Mouse (Mus musculus) cerebellum, adult 11-12 months (tissue): Measurements from ENCODE around the gene Mga.

Experiments used
- DNase-seq: peaks from one replicate; pipeline ENCODE4 v3.0.0; 2022

Gene Mga

DNA sequence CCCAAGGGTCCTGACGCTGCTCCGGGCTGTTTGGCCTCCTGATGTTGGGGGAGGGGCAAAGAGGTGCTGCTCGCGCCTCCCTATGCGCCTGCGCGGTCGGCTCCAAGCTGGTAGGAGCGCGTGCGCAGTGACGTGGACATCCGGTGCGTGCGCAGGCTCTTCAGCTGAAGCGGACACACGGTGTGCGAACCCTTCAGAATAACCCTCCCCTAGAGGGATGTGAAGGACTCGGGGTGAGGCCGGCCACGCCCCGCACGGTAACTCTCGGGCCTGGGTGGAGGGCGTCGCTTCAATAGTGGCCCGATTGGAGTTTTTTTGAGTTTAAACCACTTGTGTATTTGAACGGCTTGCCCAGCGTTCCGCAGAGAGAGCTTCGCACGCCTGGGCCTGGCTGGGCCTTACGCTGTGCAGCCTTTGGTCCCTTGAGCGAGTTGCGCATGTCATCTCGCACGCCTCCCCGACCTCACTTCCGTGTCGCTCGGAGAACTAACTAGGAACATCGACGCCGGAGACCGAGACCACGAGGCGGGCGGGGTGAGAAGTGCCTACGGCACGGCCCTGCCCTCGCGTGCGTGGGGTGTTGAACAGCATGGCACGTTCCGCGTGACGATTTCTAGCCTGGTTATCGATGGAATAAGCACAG lies at the start of gene Mga:
TSS of gene Mga (plus strand) at position 139 of the 643 bp plus-strand sequence.
- peak; percentile 86 for DNase-seq

DNA sequence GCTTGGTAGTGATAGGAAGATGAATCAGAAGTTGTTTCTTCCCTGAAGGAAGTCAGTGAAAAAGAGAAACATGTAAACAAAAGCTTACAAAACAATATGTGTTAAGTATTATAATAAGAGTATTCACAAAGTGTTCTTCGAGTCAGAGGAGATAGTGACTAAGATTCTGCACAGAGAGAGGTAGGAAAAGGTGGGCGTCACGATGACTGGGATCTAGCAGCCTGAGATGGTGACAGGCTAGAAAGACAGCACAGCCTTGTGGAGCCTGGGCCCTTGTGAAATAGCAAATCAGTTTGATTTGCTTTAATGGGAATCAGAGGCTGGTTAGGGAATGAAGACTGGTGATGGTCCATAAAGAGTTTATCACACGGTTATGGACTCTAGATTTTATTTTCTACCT lies 43.2 kb upstream of the Mga start:
- DNase-seq = no peak

DNA sequence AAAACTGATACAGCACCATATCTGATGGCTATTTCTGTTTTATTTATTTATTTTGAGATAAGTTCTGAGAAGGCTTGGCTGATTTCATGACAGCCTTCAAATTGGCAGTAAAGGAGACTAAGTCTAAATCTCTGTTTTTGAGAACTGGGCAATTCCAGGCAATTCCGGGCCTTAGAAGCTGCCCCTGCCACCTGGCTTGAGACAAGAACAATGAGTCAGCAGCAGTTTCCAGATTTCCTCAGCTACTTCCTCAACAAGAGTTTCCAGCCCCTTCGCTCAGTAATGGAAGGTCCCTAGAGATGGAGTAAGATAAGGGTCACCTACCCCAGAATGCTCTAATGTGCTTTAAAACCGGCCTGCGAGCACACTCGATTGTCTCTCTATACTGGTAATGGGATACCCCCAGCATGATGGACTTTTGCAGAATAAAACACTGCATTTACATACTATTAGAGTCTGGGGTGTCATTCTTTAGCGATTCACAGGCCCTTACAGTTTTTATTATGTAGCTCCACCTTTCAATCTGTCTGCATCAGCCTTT lies 41.6 kb upstream of the Mga start:
- no peak for DNase-seq

DNA sequence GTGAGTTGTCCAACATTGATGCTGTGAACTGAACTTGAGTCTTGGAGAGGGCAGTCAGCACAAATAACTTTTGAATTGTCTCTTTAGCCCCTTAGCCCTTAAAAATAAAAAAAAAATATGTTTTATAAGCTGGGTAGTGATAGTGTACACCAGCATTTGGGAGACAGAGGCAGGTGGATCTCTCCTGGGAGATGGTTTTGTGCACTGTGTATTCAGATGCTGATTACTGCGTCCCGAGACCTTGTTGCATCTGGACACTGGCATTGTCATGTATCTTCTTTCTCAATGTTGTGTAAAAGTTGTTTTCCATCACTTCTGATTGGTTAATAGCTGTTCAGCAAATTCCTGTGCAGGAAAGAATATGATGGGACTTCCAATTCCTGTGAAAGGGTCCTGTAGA lies 39.7 kb upstream of the Mga start:
- DNase-seq = no peak

DNA sequence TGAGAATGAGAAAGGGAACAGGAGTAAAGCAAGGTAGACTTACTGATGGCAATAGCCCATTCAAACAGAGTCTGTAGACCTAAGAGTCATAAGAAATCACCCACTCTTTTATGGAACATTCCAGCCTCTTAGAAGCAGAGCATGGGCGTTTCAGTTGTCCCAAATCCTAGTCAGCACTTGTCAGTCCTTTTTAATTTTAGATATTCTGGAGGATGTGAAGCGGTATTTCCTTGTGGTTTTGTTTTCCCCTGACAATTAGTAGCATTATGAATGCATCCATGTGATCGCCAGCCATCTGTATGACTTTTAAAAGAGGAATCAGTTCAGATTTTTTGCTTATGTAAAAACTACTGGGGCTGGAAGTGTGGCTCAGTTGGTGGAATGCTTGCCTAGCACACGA lies 32.5 kb upstream of the Mga start:
- DNase-seq = no peak

DNA sequence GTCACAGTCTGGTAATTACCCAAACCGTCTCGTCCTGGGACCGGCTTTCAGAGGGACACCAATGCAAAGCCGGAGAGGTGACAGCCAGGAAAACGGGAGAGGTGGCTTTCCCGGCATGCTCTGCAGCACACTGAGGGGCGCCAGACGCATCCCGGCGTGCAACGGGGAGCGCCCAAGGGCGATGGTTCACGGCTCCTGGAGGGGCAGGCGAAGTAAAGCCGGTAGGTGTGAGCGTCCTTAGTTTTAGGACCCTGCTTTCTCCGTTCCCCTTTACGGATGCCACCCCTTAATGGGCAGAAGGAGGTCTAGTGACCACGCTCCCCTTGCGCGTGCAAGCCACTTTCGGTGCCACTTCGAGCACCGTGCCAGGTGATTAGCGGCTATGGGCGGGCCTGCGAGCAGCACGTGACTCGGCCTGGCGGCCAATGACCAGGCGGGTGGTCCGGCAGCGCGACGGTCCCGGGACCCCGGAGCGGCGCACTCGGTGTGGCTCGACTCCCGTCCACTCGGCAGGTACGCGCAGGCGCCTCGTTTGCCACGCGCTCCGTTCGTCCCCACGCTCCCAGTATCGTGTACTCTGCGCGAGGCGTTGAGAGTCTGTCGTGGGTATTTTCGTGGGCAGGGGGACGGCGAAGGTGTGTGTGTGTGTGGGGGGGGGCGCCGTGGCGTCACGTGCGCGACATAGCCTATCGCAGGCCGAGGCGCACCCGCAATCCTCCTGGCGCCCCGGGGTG lies 24.5 kb upstream of the Mga start:
- peak; percentile 87 for DNase-seq

DNA sequence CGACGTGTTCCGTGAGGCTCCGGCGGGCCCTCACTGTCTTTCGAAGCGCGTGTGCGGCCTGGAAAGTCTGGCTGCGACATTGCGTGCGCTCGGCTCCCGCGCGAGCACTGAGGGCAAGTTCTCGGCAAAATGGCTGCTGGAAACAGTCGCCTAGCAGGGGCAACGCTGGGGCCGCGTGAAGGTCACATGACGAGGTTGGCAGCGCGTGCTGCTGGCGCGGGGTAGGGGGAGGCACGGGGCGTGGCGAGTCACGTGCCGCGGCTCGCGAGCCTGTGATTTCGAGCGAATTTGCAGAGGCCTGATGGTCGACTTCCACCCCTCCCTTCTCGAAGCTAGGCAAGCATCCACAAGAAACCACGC lies 23.9 kb upstream of the Mga start:
- peak; percentile 93 for DNase-seq

DNA sequence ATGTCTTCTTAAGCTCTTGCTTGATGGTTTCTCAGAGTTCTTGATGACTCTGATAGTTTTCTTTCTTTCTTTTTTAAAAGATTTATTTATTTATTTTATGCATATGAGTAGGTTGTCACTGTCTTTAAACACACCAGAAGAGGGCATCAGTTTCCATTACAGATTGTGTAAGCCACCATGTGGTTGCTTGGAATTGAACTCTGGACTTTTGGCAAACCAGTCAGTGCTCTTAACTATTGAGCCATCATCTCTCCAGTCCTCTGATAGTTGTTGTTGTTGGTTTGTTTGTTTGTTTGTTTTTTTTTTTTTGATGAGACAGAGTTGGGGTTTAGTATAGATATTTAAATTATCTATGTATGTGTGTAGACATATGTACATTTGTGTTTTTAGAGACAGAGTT lies 21.0 kb upstream of the Mga start:
- DNase-seq = no peak

DNA sequence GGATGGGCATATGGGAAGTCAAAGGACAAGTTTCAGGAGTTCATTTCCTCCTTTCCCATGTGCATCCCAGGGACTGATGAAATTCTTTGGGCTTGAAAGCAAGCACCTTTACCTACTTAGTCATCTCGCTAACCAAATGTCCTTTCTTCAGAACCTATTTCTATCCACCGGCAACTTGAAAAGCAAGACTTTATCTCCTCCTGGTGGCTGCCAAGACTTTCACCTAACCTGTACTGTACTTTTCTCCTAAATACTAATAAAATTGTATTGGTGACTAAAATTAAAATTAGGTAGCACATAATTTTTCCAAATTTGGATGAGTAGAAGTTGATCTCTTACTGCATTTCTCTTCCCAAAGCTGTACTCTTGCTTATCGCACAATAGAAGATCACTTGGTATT lies 9.8 kb upstream of the Mga start:
- no peak for DNase-seq

DNA sequence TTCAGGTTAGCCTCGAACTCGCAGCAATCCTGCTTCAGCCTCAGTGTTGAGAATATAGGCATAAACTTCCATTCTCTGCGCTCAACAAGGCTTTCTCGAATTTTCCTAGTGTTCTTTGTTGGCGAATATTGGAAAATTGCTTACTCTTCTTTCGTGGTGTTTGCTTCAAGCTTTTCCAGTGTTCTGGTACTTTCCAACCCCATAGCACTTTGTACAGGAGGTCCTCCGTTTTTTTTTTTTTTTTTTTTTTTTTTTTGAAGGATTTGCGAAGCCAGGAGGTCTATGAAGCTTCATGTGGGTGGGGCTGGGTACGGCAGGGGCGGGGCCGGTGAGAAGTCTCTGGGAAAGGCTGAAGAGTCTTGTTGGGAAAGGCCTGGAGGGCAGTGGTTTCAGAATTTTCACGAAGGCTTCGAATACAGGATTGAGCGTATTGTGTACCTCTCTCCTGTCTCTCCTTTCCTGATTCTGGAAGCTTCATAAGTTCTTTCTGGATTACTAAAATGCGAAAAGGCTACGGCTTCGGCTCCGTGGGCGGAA lies 407 bp upstream of the Mga start:
- DNase-seq = no peak

DNA sequence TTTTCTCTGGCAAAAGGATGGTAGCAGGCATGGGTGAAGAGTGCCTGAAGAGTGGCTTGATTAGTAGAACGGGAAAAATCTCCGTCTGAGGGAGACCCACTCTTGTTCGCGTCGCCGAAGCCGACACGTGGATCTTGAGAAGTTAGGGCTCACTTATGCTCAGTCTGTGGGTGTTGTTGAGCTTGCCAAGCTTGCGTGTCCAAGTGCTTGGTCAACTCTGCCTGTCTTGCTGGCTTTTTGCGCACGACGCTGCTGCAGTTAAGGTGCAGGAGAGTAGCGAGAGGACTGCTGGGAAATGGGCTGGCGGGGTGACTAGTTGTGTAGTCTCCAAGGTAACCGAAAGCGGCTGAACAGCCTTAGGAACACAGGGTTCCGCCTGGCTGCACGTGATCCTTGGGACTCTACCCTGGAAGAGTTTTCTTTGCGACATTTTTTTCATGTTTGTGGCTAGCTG lies 1.1 kb downstream of the Mga start:
- peak; percentile 42 for DNase-seq

DNA sequence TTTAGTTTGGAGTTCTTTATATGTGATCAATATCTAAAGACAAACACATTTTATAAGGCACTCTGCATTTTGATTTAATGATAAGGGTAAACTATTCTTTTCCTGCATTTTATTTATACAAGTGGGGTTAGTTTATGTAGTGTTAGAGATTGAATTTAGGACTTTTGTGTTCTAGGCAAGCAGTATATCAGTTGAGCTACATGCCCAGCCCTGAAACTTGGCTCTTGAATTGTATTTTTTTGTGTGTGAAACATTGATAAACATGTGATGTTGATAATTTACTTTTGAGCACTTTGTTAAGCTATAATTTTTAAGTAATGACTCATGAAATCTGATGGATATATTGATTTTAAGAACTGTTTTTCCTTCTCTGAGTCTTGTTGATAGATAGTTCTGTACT lies 19.0 kb downstream of the Mga start:
- no peak for DNase-seq

DNA sequence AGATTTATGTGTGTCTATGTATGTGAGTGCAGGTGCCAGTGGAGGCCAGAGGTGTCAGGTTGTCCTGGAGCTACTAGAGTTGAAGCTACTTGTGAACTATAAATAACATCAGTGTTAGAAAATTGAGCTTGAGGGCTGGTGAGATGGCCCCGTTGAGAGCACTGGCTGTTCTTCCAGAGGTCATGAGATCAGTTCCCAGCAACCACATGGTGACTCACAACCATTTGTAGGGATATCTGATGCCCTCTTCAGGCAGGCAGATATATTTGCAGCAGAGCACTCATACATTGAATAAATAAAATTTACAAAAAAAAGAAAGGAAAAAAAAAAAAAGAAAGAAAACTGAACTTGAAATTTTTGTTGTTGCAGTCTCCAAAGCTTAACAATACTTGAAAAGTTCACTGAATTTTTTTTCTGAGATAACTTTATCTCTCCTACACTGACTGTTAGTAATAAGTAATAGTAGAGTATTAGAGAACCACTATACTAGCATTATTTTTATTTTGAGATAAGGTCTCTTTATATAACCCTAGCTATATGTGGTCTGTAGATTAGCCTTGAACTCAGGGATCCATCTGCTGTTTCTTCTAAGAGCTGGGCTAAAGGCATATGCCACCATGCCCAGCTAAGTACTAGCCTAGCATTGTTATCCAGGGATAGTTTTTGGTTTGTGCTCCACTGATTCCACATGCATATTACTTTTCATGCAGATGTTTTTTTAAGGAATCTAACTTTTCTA lies 20.8 kb downstream of the Mga start:
- DNase-seq = no peak

DNA sequence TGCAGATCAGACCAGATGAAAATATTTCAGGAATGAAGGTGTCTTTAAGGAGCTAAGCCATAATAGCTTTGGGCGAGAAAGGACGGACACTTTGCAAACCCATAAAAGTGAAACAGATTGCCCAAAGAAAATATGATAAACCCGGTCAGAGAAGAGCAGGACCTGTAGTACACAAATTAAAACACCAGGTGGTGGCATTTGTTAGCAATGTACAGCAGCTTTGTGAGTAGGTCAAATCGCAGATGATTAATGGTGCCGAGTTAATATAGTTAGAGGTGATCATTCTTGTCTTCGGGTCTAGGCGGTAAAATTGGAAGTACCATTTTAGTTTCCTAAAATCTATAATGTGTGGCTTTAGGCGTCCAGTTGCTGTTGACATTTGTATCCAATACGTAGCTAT lies 73.5 kb downstream of the Mga start:
- DNase-seq = no peak

DNA sequence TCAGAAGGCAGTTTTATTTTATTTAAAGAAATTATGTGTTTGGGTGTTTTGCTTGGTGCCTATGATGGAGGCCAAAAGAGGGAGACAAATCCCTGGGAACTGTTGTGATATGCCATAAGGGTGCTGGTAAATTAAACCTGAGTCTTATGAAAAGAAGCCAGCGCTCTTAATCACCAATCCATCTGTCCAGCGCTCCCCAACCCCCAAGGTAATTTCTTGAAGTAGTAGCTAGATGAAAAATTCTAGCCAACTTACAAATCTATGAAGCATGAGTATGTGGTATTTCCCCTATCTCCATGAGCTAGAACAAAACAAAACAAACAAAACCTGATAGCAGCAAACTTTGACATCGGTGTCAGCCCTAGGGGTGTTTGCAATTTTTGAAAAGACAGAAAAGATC lies 74.3 kb downstream of the Mga start:
- no peak for DNase-seq

DNA sequence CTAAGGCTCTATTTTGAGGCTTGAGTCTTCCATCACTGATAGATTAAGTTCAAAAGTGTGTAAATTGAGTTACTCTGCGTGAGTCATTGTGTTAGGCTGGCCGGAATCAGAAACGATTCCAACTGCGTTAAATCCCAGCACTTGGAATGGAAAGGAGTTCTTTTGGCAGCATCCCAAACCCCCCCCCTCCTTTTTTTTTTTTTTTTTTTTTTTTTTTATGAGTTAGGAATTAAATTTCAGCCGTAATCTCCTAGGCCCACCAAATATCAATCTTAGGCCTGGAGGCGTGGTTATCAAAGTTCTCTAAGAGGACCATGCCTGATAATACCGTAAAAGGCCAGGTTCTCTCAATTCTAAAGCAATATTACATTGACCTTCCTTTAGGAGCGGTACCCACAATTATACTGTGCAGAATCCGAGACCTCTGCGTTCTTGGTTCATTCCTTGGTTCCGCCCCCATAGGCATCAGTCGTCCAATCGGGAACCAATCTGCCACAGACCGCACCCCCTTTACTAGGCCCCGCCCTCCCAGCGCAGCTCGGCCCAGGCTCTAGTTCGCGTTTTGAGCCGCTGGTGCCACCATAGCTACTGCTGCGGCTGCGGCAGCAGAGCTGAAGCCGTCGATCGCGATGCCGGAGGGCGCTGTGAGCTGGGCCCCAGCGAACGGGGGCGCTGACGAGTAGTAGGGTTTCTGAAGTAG lies 75.0 kb downstream of the Mga start:
- DNase-seq = peak; percentile 95

DNA sequence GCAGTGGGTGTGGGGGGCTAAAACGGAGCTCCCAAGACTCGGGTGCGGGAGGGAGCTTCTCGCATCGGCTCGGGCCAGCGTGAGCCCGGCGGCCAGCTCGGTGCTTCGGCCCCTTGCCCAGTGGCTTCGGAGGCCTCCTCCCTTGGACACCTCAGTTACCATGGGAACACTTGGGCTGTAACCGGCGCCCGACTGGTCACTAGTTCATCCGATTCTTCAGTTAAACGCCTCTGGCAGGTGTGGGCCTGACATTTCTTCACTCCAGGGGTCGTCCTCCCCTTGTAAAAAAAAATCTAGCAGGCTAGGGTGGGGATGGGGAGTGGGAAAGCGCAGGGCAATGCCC lies 75.5 kb downstream of the Mga start, which contains the start of gene Mapkbp1:
TSS of gene Mapkbp1 (plus strand) at position 163 of the 343 bp plus-strand sequence.
- DNase-seq = no peak

DNA sequence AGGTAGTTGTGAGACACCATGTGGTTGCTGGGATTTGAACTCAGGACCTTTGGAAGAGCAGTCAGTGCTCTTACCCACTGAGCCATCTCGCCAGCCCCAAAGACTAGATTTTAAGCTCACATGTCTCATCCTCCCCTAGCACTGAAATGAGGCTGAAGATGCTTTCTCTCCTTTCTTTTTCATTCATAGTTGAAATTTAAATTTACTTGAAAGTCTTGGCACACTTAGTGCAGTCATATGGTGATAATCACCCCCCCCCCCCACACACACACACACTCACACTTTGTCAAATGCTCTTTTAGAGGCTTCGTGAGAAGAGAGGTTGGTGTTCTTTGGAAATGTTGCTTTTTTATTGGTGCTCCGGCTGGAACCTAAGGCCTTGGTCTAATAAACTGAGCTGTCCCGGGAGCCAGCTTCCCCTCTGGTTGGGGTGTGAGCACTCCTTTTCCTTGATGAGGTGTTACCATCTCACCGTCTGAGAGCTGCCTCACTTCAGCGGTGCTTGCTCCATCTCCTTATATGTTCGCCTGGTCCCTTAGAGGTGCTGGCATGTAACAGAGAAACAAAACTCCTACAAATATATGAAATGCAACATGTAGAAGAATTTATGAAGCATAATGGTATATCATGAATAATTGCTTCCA lies 83.4 kb downstream of the Mga start:
- DNase-seq = no peak

DNA sequence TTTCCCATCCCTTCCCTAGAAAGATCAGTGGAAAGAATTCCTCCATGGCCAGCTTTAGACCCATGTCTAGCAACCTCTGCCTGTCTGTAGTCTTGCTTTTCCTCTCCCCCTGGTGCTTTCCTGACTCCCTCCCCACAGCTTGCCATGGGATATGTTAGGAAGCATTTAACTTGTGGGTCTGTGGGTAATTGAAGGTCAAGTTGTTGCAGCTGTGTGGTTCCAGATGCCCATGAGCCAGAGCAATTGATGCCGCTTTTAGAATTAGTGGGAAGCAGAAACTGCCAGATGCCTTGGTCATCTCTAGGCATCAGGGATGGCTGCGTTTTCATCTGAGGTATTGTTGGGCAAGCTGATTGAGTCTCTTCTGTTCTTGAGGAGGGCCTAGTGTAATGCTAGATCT lies 84.6 kb downstream of the Mga start:
- no peak for DNase-seq

DNA sequence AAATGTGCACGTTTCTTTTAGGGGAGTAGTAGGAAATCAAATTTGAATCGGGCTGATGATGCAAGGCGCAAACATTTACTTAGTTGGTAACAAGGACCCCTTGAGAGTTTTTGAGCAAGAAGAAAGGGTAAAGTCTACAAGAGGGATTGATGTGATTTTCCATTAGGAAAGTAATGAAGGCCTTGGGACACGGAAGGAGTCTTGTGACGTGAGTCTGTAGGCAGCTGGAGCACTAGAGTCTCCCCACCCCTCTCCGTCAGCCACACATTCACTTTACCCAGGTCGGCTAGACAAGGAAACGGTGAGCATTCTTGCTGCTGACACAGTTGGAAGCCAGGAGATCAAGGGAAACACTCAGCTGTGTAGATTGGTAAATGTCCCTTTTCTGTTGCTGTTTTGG lies 88.8 kb downstream of the Mga start:
- DNase-seq = no peak

DNA sequence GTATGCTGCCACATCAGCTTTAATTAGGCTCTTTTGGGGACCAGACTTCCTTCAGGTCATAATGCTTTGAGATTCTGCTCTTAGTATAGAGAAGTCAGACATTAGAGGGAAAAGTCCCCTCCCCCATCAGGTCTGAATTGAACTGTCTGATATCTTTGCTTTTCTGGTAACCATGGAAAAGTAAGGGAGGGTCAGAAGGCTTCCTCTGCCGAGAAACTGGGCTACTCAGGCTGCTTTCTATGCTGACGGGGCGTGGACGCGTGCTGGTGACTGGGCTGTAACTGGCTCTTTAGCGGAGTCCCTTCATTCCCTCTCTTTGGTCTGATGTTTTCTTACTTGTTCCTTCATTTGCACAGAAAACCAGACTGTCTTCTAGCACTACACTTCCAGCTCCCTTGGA lies 89.3 kb downstream of the Mga start:
- no peak for DNase-seq

DNA sequence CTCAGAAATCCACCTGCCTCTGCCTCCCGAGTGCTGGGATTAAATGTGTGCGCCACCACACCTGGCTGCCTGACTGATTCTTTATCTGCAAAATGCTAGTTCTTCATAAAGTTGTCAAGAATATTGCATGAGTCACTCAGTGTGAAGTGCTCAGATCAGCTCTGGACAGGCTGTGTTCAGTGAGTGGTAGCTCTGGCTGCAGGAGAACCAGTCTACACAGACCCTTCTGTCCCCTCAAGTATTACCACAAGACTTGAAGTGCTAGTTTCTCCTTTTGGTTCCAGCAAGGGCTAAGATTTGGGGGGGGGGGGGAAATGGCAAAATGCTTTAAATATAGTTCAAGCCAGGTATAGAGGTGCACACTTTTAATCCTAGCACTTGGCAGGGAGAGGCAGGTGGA lies 90.4 kb downstream of the Mga start:
- DNase-seq = no peak

DNA sequence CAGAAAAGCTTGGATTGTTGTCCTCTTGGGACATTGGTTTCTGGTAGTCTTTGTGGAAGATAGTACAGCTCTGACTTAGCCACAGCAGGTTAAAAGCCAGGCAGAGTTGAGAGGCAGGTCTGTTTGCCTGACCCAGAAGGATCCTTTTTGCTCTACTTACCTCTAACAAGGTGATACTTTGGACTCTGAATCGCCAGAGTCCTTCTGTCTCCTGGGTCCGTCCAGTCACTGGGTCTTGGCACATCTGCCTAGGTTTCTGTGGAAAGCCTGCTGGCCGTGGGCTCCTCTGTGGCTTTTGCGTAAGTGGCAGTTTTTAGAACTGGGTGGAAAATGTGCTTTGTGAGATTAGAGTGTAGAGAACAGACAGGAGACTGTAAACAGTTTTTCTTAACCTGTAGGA lies 91.9 kb downstream of the Mga start:
- DNase-seq = no peak
